Mouse (Mus musculus) midbrain, postnatal 0 days (tissue): ENCODE measurements around the gene Polr2e. TPM values are rescaled to one million over a fixed set of nuclear protein-coding genes. Genes with fewer than 3 reads are reported as not detected.

ENCODE experiments used
- ATAC-seq: fragments of 200-750 bp; cut with Nextera tagmentation; 2 replicates; pipeline ENCODE4 v1.8.0; 2017; ENCODE audit warnings: moderate number of reproducible peaks, mild to moderate bottlenecking, moderate TSS enrichment, moderate library complexity; ENCODE audit not compliant: low FRiP score
- DNase-seq: peaks from one replicate; pipeline ENCODE4 v3.0.0-alpha.2; 2015; ENCODE audit warnings: low spot score
- H3K27ac ChIP-seq: fragments of 300-500 bp; sonication (generic); 2 replicates; pipeline ENCODE4 v1.5.1; 2014; ENCODE audit warnings: low read depth, mild to moderate bottlenecking, low read length, mixed read lengths
- H3K27me3 ChIP-seq: fragments of 300-500 bp; sonication (generic); 2 replicates; pipeline ENCODE4 v1.6.1; 2014; ENCODE audit warnings: low read length, control low read depth, mixed read lengths; ENCODE audit not compliant: insufficient read depth
- H3K36me3 ChIP-seq: fragments of 300-500 bp; sonication (generic); 2 replicates; pipeline ENCODE4 v1.6.1; 2014; ENCODE audit warnings: low read length, control low read depth, mixed read lengths; ENCODE audit not compliant: insufficient read depth
- H3K4me1 ChIP-seq: fragments of 300-500 bp; sonication (generic); 2 replicates; pipeline ENCODE4 v1.6.1; 2014; ENCODE audit warnings: mild to moderate bottlenecking, control low read depth, antibody characterized with exemption, low read length, mixed read lengths; ENCODE audit not compliant: insufficient read depth
- H3K4me2 ChIP-seq: fragments of 300-500 bp; sonication (generic); 2 replicates; pipeline ENCODE4 v1.6.1; 2014; ENCODE audit warnings: low read depth, mild to moderate bottlenecking, low read length, mixed read lengths; ENCODE audit not compliant: poor library complexity, severe bottlenecking
- H3K4me3 ChIP-seq: fragments of 300-500 bp; sonication (generic); 2 replicates; pipeline ENCODE4 v1.5.1; 2014; ENCODE audit warnings: low read depth, mild to moderate bottlenecking, low read length, moderate library complexity
- H3K9ac ChIP-seq: fragments of 300-500 bp; sonication (generic); replicated peaks from 2 replicates; pipeline ENCODE4 v1.6.1; 2014; ENCODE audit warnings: mild to moderate bottlenecking, low read length, moderate library complexity, mixed read lengths; ENCODE audit not compliant: poor library complexity, severe bottlenecking
- H3K9me3 ChIP-seq: fragments of 300-500 bp; sonication (generic); 2 replicates; pipeline ENCODE4 v1.6.1; 2016; ENCODE audit warnings: low read length, control low read depth
- CTCF ChIP-seq: IDR thresholded peaks from 2 replicates; pipeline ENCODE4 v1.5.1; 2016; ENCODE audit warnings: antibody characterized with exemption, mild to moderate bottlenecking
- WGBS: fragments of 180-500 bp; shearing (Covaris S2); extraction: QIAGEN DNeasy Blood & Tissue Kit; methylation state at CpG from one replicate; pipeline ENCODE4 v1.1.7; 2014; 5-methylcytosine and 5-hydroxymethylcytosine counted together
- polyA plus RNA-seq: library from polyadenylated mRNA; unstranded; fragments of >200 nt; fragmentation: Nextera tagmentation; extraction: Ambion mirVana; gene quantifications from 2 replicates; pipeline ENCODE4 v1.2.1, GENCODE M21; 2015
- total RNA-seq: library from RNA; depleted of rRNA; stranded (reverse); fragments of >200 nt; gene quantifications from 2 replicates; pipeline ENCODE4 v1.2.3, GENCODE M21; 2014

Polr2e gene
- total and polyA plus RNA-seq, 2 experiments from 2014 or later: 66.4 to 126 TPM

GRCm38 (mm10) chr10:79994397-79995115, 45.0 kb downstream of the Polr2e start:
- DNase-seq: no peak
- TF ChIP-seq CTCF: no peak
- H3K9ac ChIP-seq: no peak overlapping the region
- H3K27me3 ChIP-seq: peaks cover 5% of the 10 kb centered on the region
- no peak for ATAC-seq
- H3K9me3 ChIP-seq: no peaks in the 10 kb centered on the region
- H3K36me3 ChIP-seq: no peaks in the 10 kb centered on the region
- no peaks in the 10 kb centered on the region for H3K4me1 ChIP-seq
- no peak overlapping the region for H3K4me2 ChIP-seq
- no peak overlapping the region for H3K27ac ChIP-seq
- no peak overlapping the region for H3K4me3 ChIP-seq
- WGBS: 86% methylated on average over 16 of the region's 16 CpGs

- Histone ChIP-seq H3K27me3 (peaks cover 24% of the 10 kb centered on the region), H3K4me1 (0 out of 2 replicates have a peak, but pooled peaks cover 2% of the 10 kb centered on the region), H3K4me3 (no peak overlapping the region), H3K4me2 (no peak overlapping the region), H3K9me3 (no peaks in the 10 kb centered on the region), H3K9ac (no peak overlapping the region), H3K36me3 (no peaks in the 10 kb centered on the region), H3K27ac (no peak overlapping the region)
- 86% methylated on average over 6 of the region's 6 CpGs for WGBS
- no peak for DNase-seq
- no peak for ATAC-seq
- TF ChIP-seq CTCF: peak; percentile 18; the same call in 1 of the 2 replicates
Observed at GRCm38 (mm10) chr10:79991548-79991947, 48.0 kb downstream of the Polr2e start.

- ATAC-seq (no peak), DNase-seq (no peak)
- H3K4me2 ChIP-seq: no peak overlapping the region
- no peaks in the 10 kb centered on the region for H3K9me3 ChIP-seq
- no peaks in the 10 kb centered on the region for H3K36me3 ChIP-seq
- H3K4me1 ChIP-seq: 0 out of 2 replicates have a peak, but pooled peaks cover 2% of the 10 kb centered on the region
- H3K27ac ChIP-seq: no peak overlapping the region
- H3K27me3 ChIP-seq: peaks cover 24% of the 10 kb centered on the region
- H3K4me3 ChIP-seq: no peak overlapping the region
- H3K9ac ChIP-seq: no peak overlapping the region
- WGBS: 58% methylated on average over 12 of the region's 12 CpGs
- TF ChIP-seq CTCF: no peak
Observed at GRCm38 (mm10) chr10:79991099-79991498, 48.5 kb downstream of the Polr2e start.

- Histone ChIP-seq H3K4me2 (no peak overlapping the region), H3K36me3 (no peaks in the 10 kb centered on the region), H3K27ac (no peak overlapping the region), H3K9ac (no peak overlapping the region), H3K27me3 (peaks cover 24% of the 10 kb centered on the region), H3K4me3 (peak overlapping the region; percentile 46; the same call in 1 of the 2 replicates), H3K4me1 (0 out of 2 replicates have a peak, but pooled peaks cover 2% of the 10 kb centered on the region), H3K9me3 (no peaks in the 10 kb centered on the region)
- no peak for DNase-seq
- 13% methylated on average over 15 of the region's 15 CpGs for WGBS
- no peak for TF ChIP-seq CTCF
- ATAC-seq: no peak
Observed at GRCm38 (mm10) chr10:79989870-79990269, 49.7 kb downstream of the Polr2e start.

- Histone ChIP-seq H3K36me3 (no peaks in the 10 kb centered on the region), H3K4me3 (peak overlapping the region; percentile 46), H3K9me3 (no peaks in the 10 kb centered on the region), H3K9ac (no peak overlapping the region), H3K27ac (no peak overlapping the region), H3K4me2 (peak overlapping the region; percentile 75), H3K4me1 (0 out of 2 replicates have a peak, but pooled peaks cover 2% of the 10 kb centered on the region), H3K27me3 (peaks cover 24% of the 10 kb centered on the region)
- no peak for TF ChIP-seq CTCF
- ATAC-seq (no peak), DNase-seq (no peak)
- WGBS: 46% methylated on average over 8 of the region's 8 CpGs
Observed at GRCm38 (mm10) chr10:79989272-79989786, 50.3 kb downstream of the Polr2e start.
